Mouse (Mus musculus) CD4-positive, CD25-positive, alpha-beta regulatory T cell, adult 2 months (primary cell): ENCODE measurements around the gene Slc7a11.

Experiments
- DNase-seq: peaks from one replicate; pipeline ENCODE4 v3.0.0-alpha.2; 2012; ENCODE audit warnings: low read depth, low spot score

Slc7a11 gene

DNA sequence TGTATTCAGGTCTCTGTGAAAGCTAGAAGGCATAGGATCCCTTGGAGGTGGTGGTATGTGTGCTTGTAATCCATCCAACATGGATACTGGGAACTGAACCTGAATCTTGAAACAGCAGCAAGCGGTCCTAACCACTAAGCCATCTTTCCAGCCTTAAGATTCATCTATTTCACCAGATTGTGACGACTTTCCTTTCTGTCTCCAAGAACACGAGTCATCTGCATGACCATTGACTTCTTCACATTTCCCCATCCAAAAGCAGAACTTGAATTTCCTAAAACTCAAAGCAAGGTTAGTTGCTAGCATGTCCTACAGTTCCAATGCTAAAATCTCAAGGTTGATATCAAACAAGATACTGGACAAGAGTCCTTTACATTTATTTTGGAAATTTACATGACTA is 37.5 kb downstream of the Slc7a11 start:
- no peak for DNase-seq

DNA sequence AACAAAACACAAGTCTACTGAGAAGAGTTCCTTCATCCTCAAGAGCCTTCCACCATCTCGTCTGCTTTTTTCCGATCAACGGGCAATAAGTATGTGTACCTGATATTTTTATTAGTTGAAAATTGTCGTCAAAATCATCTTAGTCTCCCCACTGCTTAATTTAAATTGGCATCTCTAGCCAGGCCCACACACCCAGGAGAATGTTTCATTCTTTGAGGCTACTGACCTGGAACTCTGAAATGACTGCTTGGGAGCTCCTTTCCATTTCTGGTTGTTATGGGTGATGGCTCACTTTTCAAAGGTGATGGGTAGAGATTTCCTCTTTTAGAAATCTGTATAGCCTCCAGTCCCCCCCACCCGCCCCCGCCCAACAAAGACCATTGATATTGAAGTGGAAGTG is 54.6 kb downstream of the Slc7a11 start:
- no peak for DNase-seq

- DNase-seq = peak; percentile 9
Observed at GRCm38 (mm10) chr3:50388288-50388687, 55.1 kb downstream of the Slc7a11 start.

DNA sequence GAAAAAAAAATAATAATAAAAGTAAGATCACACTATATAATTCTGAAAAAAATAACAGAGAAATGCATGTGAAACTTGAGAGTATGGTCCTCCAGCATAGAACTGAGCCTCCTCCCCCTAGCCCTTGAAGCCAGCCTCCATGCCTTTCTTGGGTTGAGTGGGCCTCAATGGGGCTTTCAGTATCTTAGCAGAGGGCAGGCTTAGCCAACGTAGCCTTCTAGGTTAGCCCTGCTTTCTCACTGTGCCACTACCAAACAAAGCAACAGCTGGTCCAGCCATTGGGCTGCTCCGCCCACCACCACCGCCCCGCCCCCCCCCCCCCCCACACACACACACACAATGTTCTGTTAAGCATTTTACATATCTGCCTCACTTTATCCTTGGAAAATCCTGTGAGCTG is 56.1 kb downstream of the Slc7a11 start:
- DNase-seq = no peak

- DNase-seq = no peak
Observed at GRCm38 (mm10) chr3:50386561-50387221, 56.7 kb downstream of the Slc7a11 start.

DNA sequence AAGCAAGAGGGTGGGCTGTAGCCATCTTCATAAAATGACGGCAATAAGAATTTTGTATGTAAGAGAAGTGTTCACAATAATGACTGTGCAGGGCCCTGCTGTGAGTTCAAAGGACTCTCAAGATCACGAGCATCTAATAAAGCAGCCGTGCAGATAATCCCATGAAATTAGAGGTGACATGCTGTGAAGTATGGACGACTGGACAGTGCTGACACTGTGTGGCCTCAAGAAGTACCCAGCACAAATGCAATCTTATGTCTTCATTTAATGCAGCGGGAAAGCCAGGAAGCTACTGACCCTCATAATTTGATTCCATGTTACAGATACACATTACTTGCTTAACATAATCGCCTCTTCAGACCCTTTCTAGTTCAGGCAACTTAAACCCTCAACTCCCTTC is 57.3 kb downstream of the Slc7a11 start:
- DNase-seq = no peak

- no peak for DNase-seq
Observed at GRCm38 (mm10) chr3:50382729-50383128, 60.7 kb downstream of the Slc7a11 start.

DNA sequence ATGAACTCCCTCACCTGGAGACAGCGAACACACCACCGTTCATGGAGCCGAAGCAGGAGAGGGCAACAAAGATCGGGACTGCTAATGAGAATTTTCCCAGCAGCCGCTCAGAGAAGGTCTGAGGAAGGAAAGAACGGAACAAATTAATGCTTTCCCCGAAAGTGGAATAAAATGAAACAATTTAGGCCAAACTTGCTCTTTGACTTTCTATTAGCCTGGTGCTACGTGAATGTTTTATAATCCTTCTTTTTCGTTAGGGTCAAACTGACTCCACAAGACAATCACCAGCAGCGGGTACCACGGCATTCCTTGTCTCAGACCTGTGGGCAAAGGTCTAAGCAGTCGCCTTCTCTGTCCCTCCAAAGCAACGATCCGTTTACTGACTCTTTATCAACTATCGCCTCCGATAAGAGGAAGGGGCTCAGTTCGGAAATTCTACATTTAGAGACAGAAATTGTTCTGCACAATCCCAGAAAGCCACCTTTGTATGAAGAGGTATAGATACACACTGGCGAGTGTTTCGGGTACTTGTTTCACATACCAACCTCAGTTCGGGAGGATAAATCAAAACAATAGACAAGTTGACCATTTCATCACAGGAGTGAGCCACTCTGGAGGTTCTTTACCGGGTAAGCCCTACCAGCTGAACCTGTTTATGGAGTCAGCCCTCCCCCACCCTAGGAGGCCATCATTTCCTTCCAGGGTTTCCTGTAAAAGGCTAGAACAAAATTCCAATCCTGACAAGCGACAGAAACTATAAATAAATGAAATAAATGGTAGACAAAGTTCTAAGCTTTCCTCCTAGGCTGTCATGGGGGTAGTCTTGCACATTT is 61.3 kb downstream of the Slc7a11 start:
- no peak for DNase-seq

- DNase-seq = peak; percentile 80
Observed at GRCm38 (mm10) chr3:50381160-50381860, 62.1 kb downstream of the Slc7a11 start.

- DNase-seq = no peak
Observed at GRCm38 (mm10) chr3:50379942-50380341, 63.5 kb downstream of the Slc7a11 start.

DNA sequence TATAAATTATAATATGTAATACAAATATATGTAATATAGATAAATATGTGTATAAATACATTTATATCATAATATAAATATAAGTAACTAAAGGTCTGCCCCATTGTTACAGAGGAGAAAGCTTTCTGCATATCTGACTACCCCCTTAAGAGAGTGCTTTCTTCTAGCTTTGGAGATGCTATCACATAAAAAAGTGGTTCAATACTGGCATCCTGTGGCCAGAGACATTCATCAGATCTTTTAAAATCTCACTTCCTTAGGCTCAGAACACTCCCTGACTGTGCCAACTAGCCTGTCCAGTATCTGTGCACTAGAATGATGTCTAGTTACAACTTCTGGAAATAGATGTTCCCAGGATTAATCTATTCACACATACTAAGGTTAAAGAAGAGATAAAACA is 67.9 kb downstream of the Slc7a11 start:
- DNase-seq = no peak

GRCm38 (mm10) chr3:50369791-50370190 is 73.6 kb downstream of the Slc7a11 start:
- no peak for DNase-seq

DNA sequence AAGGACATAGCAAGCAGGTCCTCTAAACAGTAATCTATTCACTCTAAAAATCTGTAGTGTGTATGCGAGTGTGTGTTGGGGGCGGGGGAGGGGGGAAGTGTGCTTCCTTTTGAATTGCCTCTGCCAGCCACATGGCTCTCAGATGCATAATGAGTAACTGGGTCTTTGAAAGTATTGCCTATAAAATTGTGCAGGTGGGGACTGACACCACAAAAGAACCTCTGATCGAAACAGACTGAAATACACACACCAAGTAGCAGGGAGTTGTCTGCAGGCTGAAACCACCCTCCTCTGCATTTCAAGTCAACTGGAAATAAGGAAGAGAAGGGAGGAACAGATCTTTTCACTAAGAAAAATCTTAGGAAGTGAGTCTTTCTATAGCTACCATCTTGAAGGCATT is 76.2 kb downstream of the Slc7a11 start:
- no peak for DNase-seq

GRCm38 (mm10) chr3:50363659-50364058 is 79.8 kb downstream of the Slc7a11 start:
- DNase-seq = no peak

DNA sequence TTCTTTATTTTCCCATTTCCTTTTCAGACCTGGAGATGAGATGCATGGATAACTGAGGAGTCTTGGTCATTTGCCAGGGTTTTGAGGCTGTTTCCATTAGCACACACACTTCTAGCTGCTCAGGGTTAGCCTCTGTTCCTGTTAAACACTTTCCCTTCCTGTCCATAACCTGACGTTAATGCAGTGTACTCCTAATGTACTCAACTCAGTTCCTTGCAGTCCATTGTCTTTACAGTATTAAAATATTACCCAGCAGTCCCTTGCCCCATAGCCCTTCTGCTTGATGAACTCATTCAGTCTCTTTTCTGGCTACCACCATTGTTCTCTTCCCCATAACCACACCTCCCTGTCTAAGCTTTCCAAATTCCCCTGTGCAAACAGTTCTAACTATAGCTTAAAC is 96.3 kb downstream of the Slc7a11 start:
- no peak for DNase-seq

DNA sequence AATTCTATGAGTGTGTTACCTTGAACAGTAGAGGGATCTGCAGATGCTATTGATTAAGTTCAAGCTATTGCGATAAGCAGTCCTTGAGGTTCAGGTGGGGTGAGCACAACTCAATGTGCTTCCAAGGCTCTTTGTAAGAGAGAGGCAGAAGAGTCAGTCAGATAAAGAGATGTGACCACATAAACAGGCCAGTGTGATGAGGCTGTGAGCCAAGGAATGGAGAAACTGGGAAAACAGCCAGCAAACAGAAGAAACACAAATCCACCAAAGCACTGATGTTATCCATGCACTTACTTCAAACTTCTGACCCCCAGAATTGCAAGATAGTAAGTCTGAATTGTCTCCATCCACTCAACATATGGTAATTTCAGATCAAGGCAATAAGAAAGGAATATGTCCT is 99.0 kb downstream of the Slc7a11 start:
- DNase-seq = no peak

- no peak for DNase-seq
Observed at GRCm38 (mm10) chr3:50324524-50324923, 118.9 kb downstream of the Slc7a11 start.

- DNase-seq = no peak
Observed at GRCm38 (mm10) chr3:50323881-50324280, 119.5 kb downstream of the Slc7a11 start.

GRCm38 (mm10) chr3:50320862-50321261 is 122.6 kb downstream of the Slc7a11 start:
- no peak for DNase-seq

DNA sequence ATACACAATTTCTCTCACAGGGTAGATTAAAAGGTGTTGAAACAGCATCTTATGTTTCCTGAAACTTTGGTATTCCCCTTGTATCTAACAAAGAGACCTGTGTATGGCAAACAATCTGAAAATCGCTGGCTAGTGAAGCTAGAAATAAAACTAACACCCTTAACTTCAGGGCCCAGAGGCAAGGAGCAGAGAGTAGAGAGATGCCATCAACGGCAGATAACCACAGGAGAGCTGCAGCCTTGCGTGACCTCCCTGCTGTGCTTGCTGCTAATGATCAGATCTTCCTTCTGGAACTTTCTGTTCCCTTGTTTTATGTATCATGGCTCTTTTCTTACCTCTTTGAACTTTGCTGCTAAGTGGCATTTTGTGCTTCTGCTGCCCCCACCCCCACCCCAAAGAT is 125.3 kb downstream of the Slc7a11 start:
- DNase-seq = no peak

DNA sequence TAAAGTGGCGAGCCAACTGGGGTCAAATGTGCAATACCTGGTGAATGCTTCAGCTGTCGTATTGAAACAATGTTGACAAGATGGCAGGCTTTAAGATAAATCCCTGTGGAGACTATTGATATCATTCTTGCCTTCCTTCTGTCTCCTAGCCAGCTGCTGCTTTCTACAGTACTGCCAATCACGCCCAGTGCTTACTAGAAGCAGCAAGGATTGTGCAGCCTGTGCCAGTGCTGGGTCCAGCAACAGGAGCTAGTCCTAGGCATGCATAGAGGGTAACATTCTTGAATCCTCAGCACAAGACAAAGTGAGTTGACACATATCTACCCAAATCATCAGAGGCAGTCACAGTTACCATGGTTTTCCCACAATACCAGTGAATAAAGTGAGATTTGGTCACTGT is 129.6 kb downstream of the Slc7a11 start:
- no peak for DNase-seq
